Mouse (Mus musculus) lung, adult 2 months (tissue): ENCODE measurements at regions not wholly inside any gene's neighbourhood (a gene's known extent, or its start where the extent isn't known, plus 50 kb on each side); places are given as distances from the start of the nearest gene placed in this dataset.

ENCODE experiments used
- DNase-seq: peaks from one replicate; pipeline ENCODE4 v3.0.0; 2022
- H3K4me1 ChIP-seq: fragments of 200-500 bp; 2 replicates; pipeline ENCODE4 v1.6.1; 2011; ENCODE audit warnings: low read length; ENCODE audit not compliant: control insufficient read depth, insufficient read depth
- H3K4me3 ChIP-seq: fragments of 200-500 bp; replicated peaks from 2 replicates; pipeline ENCODE3; 2011; ENCODE audit warnings: low read depth, mild to moderate bottlenecking, control low read depth, low read length; ENCODE audit errors: extremely low read depth
- CTCF ChIP-seq: fragments of 200-500 bp; IDR thresholded peaks from 2 replicates; pipeline ENCODE4 v1.5.1; 2011; ENCODE audit warnings: mild to moderate bottlenecking, low read length, control low read depth; ENCODE audit not compliant: insufficient read depth
- POLR2A ChIP-seq: fragments of 200-500 bp; IDR thresholded peaks from 2 replicates; pipeline ENCODE4 v1.6.1; 2011; ENCODE audit warnings: low read depth, mild to moderate bottlenecking, control low read depth, low read length, borderline replicate concordance; ENCODE audit errors: extremely low read depth
- WGBS: fragments of 180-500 bp; shearing (Covaris S2); methylation state at CpG from one replicate; pipeline ENCODE4 v1.1.7; 2018; 5-methylcytosine and 5-hydroxymethylcytosine counted together

DNA sequence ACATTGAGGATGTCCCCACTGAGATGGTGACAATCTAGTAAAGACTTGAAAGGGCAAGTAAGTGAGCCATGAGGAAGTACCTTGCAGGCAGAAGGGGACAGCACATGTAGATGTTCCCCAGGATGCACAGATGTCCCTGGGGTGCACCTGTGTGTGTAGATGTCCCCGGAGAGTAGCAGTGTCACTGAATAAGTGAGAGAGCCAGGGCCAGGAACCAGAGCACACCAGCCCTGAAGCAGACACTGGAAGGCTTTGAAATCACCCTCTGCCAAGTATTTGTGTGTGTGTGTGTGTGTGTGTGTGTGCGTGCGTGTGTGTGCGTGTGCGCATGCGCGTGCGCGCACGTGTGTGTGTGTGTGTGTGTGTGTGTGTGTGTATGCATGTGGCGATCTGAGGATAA, 132.1 kb upstream of the Auts2 start:
- H3K4me3 ChIP-seq = no peak overlapping the region
- no peaks in the 10 kb centered on the region; the same call in 1 of the 2 replicates for H3K4me1 ChIP-seq
- no peak for DNase-seq
- TF ChIP-seq POLR2A (no peak), CTCF (no peak)
- 95% methylated on average over 11 of the region's 11 CpGs for WGBS

DNA sequence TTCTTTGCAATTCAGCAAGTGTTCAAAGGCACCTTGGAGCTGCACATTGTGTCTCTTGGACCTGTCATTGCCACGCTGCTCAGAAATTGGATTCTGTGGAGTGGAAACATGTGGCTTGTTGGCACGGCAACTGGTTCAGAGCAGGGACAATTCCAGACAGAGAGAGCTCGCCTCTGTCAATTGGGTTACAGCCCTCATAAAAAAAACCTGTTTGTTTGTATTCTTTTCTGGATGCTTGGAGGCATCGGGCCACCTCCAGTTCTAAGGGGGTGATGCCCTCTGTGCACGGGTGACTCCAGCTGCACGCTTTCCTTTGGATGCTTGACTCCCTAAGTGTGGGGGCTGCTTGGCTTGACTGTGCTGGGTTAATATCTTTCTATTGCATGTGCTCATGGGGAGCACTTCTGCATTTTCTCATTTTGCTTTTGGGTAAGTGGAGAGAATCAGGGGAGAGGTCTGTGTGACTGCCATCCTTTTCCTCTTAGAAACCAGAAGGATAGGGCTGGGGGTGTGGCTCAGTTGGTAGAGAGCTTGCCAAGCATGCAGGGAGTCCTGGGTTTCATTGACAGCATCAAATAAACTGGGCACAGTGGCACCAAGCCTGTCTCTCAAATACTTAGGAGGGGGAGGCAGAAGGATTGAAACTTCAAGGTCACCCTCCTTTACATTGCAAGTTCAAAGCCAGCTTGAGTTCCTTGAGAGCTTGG, 130.6 kb upstream of the Auts2 start:
- WGBS = 52% methylated on average over 6 of the region's 6 CpGs

DNA sequence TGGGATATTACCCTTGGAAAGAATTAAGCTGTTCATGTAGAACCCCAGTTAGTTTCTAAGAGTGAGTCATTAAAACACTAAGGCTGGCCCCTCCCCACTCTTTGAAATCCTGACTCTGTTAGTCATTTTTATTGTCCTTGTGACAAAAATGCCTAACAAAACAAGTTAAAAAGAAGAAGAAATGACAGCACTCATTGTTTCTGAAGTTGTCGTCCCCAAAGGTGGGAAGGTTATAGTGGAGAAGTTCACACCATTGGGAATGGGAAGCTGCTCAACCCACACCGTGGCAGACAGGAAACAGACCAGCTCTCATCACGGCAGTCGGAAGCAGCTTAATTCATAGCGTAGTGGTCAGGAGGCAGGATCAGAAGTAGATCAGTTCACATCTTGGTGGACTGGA, 128.4 kb upstream of the Auts2 start:
- no peaks in the 10 kb centered on the region for H3K4me1 ChIP-seq
- WGBS = 38% methylated on average over 5 of the region's 5 CpGs
- H3K4me3 ChIP-seq = no peak overlapping the region
- no peak for DNase-seq
- no peak for TF ChIP-seq CTCF
- no peak for TF ChIP-seq POLR2A

More for the DNA sequence above, 130.6 kb upstream of the Auts2 start:
- Histone ChIP-seq H3K4me1 (no peaks in the 10 kb centered on the region; the same call in 1 of the 2 replicates), H3K4me3 (no peak overlapping the region)
- TF ChIP-seq CTCF (no peak), POLR2A (no peak)
- no peak for DNase-seq

DNA sequence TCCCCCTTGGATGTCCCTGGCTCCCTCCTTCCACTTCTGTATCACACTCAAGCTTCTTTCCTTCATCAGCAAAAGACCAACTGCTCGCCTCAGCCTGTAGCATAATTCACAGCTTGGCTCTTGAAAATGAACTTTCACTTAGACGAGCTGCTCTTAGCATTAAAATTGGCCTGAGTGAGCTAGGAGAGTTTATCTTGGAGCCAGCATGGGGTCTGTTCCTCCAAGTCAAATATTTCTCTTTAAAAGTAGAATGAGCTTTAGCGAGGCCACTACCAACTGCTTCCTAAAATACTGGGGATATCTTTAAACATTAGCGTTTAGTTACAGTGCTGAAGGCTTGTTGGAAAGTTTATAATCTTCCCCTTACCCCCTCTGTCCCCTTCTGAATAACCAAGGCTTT, 124.2 kb upstream of the Auts2 start:
- H3K4me3 ChIP-seq = no peak overlapping the region
- no peak for DNase-seq
- H3K4me1 ChIP-seq = no peaks in the 10 kb centered on the region
- TF ChIP-seq POLR2A = no peak
- no peak for TF ChIP-seq CTCF
- 41% methylated on average over 4 of the region's 4 CpGs for WGBS

DNA sequence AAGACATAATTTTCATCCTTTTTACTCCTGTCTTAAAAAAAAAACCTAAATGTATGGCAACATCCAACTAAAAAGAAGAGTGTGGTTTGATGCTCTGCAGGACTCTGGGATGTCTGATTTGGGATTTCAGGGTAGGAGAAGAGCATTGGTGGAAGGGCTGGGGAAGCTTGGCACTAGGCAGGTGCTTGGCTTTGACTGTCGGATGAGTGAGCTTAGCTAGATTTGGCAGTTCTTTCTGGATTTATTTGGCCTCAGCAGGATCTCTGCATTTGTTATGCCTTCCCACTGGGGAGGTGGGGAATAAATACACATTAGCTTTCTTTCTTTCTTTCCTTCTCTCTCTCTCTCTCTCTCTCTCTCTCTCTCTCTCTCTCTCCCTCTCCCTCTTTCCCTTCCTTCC, 118.1 kb upstream of the Auts2 start:
- TF ChIP-seq CTCF = no peak
- TF ChIP-seq POLR2A = no peak
- Histone ChIP-seq H3K4me3 (no peak overlapping the region), H3K4me1 (no peaks in the 10 kb centered on the region)
- DNase-seq = no peak
- 78% methylated on average over 1 of the region's 1 CpGs for WGBS

DNA sequence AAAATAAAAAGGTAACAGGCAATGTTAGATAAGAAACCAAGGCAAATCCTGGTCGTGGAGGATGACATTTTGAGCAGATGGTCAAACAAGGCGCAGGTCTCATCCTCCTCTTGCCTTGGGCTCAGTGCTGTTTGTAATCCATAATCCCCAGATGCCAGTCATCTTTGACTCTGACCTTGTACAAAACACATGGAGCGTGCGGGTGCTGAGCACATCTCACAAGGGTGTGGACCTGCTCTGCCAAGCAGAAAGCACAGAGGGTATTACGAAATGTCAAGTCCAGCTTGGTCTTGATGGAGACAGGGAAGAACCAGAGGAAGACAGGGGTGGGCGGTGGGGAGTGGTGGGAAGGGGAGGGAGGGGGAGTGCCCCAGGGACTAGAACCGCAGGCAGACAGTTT, 116.9 kb upstream of the Auts2 start:
- WGBS = 72% methylated on average over 7 of the region's 7 CpGs
- Histone ChIP-seq H3K4me1 (no peaks in the 10 kb centered on the region), H3K4me3 (no peak overlapping the region)
- TF ChIP-seq POLR2A (no peak), CTCF (no peak)
- no peak for DNase-seq

DNA sequence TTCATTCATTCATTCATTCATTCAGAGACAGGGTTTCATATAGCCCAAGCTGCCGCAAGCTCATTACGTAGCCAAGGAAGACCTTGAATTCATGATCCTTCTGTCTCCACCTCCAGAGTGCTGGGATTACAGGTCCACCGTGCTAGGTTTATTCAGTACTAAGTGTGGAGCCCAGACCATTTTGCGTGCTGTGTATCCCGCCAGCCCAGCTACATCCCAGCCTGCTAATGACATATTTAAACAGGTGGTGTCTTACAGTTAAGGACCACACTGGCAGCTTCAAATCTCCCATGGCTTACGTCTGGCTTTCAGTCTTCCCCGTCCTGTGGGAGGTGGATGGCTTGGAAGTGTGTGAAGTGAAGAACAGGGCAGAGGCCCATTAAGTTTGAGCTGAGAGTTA, 111.2 kb upstream of the Auts2 start:
- H3K4me1 ChIP-seq = no peaks in the 10 kb centered on the region
- TF ChIP-seq CTCF = no peak
- no peak for TF ChIP-seq POLR2A
- no peak for DNase-seq
- no peak overlapping the region for H3K4me3 ChIP-seq
- WGBS = 90% methylated on average over 7 of the region's 7 CpGs

DNA sequence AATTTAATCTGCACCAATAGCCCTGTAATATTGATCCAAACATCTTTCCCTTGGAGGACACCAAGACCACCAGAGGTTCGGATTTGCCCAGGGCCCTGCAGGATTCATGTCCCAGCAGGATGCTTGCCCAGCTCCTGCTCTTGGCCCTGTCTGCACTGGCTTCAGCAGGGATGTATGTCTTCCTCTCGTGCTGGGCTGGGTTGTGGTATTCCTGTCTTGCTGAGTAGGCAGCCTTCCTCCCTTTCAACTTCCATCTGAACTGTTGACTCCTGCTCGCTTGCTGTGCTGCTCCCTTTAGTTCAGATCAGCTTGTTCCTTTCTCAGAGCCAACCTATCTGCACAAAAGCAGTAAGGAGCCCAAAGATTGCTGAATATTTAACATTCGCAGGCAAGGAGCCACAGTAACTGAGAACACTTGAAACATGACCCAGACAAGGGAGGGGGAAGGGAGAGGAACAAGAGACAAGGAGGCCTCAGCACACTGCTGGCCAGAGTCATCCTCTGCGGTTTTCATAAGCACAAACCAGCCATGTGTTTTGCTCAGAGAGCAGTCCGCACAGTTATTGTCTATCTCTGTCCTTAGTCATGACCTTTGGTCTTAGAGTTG, 110.7 kb upstream of the Auts2 start:
- Histone ChIP-seq H3K4me1 (no peaks in the 10 kb centered on the region), H3K4me3 (no peak overlapping the region)
- no peak for DNase-seq
- TF ChIP-seq CTCF = no peak
- TF ChIP-seq POLR2A = no peak
- 34% methylated on average over 6 of the region's 6 CpGs for WGBS

DNA sequence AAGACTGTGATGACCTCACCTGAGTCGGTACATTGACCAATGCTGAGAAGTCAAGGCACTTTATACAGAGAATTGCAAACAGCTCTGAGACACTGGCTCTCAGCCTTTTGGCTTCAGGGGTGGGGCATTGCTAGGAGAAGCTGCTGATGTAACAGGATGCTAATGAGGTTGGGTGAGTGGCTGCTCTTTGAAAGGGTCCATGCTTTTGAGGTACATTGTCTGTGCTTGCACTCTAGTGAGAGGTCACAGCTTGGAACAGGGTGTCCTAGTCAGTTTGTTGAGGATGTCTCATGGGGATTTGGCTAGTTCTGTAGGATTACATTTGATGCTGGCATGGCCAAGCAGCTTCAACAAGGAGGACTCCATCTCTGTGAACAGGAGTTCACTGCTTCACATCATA, 109.1 kb upstream of the Auts2 start:
- no peaks in the 10 kb centered on the region for H3K4me1 ChIP-seq
- H3K4me3 ChIP-seq = no peak overlapping the region
- whole genome bisulfite sequencing = 7% methylated on average over 1 of the region's 1 CpGs
- no peak for DNase-seq
- TF ChIP-seq CTCF = no peak
- no peak for TF ChIP-seq POLR2A

DNA sequence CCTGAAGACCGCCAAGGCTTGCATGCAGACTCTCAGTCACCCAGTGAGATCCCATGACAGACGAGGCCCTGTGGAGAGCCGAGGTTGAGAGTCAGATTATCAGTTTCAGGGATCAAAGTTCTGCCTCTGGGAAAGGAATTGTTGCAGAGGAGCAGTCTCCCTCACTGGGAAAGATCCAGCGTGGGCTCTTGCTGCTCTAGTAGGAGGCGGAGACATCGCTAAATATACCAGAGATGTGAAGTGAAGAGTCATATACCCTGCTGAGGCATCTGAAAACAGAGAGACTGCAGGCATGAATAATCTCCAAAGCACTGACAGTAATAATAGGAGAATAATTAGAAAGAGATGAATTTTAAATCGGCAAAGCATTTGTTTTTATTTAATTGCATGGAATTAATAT, 106.6 kb upstream of the Auts2 start:
- Histone ChIP-seq H3K4me1 (no peaks in the 10 kb centered on the region), H3K4me3 (no peak overlapping the region)
- no peak for DNase-seq
- 63% methylated on average over 7 of the region's 7 CpGs for WGBS
- TF ChIP-seq CTCF (no peak), POLR2A (no peak)

DNA sequence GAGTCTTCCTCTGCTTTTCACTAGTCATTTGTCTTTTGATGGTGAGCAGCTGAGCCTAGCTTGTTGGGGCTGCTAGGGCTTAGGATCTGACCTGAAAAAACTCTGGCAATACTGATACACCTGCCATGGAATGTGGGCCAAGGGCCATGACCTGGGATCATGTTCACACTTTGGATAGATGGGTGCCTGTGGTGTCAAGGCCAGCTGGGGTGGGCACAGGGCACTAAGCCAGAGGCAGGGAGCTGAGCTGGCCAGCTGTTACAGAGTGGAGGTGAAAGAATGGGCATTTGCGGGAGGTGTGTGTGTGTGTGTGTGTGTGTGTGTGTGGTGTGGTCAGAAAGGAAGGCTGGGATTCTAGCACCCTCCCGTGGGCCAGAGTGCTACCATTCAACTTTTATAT, 105.6 kb upstream of the Auts2 start:
- TF ChIP-seq CTCF (no peak), POLR2A (no peak)
- no peak overlapping the region for H3K4me3 ChIP-seq
- 28% methylated on average over 2 of the region's 2 CpGs for WGBS
- H3K4me1 ChIP-seq = no peaks in the 10 kb centered on the region
- DNase-seq = no peak
